Mouse (Mus musculus) kidney, adult 8-10 months (tissue): ENCODE results near the gene Fam184b.

ENCODE experiments used
- DNase-seq, 2 experiments: peaks; one replicate each; pipeline ENCODE4 v3.0.0; 2022

Fam184b gene

GRCm38 (mm10) chr5:45512908-45513307 lies 126.5 kb downstream of the Fam184b start:
- peak in 1 of 2 experiments; percentile 54 for DNase-seq

GRCm38 (mm10) chr5:45510071-45510470 lies 129.3 kb downstream of the Fam184b start:
- DNase-seq, result no peak

GRCm38 (mm10) chr5:45497564-45497963 lies 141.8 kb downstream of the Fam184b start:
- no peak for DNase-seq

GRCm38 (mm10) chr5:45496930-45497550 lies 142.4 kb downstream of the Fam184b start:
- DNase-seq, result peak in 1 of 2 experiments; percentile 31

- DNase-seq, result no peak
Measured at GRCm38 (mm10) chr5:45496479-45496878, 142.9 kb downstream of the Fam184b start.

GRCm38 (mm10) chr5:45496042-45496441 lies 143.4 kb downstream of the Fam184b start:
- DNase-seq, result no peak

GRCm38 (mm10) chr5:45495429-45495975 lies 143.9 kb downstream of the Fam184b start:
- no peak for DNase-seq

GRCm38 (mm10) chr5:45494093-45494755 lies 145.2 kb downstream of the Fam184b start:
- peak in 1 of 2 experiments; percentile 33 for DNase-seq

GRCm38 (mm10) chr5:45493191-45494092 lies 146.0 kb downstream of the Fam184b start, which contains the start of gene Lap3:
Lap3 (plus strand) TSS chr5:45493374.
- DNase-seq, result peak; percentile 99 to 100

- DNase-seq, result no peak
Measured at GRCm38 (mm10) chr5:45491776-45492175, 147.6 kb downstream of the Fam184b start.

GRCm38 (mm10) chr5:45483654-45484053 lies 155.8 kb downstream of the Fam184b start:
- DNase-seq, result no peak

GRCm38 (mm10) chr5:45482607-45483006 lies 156.8 kb downstream of the Fam184b start:
- DNase-seq, result no peak

- DNase-seq, result no peak
Measured at GRCm38 (mm10) chr5:45481125-45481524, 158.3 kb downstream of the Fam184b start.

GRCm38 (mm10) chr5:45480066-45480465 lies 159.3 kb downstream of the Fam184b start:
- DNase-seq, result no peak
